Mouse (Mus musculus) ES-CJ7 (cell line): ENCODE results near the gene Fgf22.
"Not testable (repeated sequence)": the region's sequence is repeated elsewhere in the genome, so short reads cannot be mapped to it uniquely, and the experiment has no call there.

Source experiments
- DNase-seq: peaks from one replicate; pipeline ENCODE4 v3.0.0; 2011; ENCODE audit warnings: low read depth, low spot score

Gene Fgf22

DNA sequence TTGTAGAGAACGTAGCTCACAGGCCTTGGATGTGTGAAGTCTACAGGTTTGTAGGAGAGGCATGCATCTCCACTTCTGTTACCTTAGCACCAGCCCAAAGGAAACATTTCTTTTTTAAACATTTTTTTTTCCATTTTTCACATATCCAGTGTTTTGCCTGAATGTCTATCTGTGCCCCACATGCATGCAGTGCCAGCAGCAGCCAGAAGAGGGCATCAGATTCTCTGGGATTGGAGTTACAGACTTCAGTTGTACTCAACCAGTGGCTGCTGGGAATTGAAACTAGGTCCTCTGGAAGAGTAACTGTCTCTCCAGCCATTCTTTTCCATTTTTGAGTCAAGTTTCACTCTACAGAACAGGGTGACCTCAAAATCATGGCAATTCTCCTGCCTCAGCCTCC is 22.4 kb upstream of the Fgf22 start:
- DNase-seq, result peak; percentile 64

DNA sequence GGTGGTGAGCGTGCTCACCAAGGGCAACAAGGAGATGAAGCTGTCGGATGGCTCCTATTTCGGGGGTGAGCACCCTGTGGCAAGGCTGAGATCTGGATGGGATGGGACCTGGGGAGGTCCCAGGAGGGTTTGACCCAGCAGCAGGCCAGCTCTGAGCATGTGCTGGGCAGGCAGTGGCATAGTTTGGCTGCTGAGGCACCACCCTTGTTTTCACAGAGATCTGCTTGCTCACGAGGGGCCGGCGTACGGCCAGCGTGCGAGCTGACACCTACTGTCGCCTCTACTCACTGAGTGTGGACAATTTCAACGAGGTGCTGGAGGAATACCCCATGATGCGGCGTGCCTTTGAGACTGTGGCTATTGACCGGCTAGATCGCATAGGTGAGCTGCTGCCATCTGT is 21.0 kb upstream of the Fgf22 start:
- no peak for DNase-seq

DNA sequence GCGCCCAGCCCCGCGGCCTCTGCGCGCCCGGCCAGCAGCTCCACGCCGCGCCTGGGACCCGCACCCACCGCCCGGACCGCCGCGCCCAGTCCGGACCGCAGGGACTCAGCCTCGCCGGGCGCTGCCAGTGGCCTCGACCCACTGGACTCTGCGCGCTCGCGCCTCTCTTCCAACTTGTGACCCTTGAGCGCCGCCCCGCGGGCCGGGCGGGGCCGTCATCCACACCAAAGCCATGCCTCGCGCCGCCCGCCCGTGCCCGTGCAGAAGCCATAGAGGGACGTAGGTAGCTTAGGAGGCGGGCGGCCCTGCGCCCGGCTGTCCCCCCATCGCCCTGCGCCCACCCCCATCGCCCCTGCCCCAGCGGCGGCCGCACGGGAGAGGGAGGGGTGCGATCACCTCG is 19.5 kb upstream of the Fgf22 start:
- no peak for DNase-seq

DNA sequence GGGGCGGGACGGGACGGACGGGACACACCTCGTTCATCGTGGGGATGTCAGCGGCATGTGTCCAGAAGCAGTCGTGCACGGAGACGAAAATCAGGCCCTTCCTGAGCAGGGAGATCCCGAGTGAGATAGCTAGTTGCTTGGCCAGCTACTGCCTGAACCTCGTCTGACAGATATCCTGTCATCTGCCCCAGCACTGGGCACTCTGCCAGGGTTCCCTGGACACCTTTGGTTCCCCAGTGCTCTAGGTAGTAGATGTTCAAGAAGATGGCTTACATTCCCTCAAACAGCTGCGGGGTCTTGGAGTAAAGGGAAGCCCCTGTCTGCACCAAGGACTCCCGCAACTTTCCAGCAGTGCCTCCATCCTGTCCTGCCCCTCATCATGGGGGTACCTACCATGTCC is 18.2 kb upstream of the Fgf22 start:
- DNase-seq, result no peak

DNA sequence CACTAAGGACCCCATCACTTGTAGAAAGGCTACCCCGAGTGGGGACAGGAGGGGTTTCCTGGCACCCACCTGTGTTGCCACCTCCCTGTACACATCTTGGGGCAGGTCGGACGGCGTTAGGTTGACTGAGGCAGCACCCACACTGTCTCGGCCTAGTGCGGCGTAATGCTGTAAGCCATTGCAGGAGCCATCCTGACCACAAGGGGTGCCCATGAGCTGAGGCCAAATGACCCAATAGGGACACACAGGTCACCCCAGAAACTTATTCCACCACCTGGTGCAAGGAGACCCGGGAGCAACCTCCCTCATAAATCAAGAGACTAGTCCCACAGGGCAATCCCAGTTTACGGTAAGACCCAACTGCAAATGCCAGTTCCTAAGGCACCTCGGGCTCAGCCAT is 16.6 kb upstream of the Fgf22 start:
- DNase-seq, result no peak

DNA sequence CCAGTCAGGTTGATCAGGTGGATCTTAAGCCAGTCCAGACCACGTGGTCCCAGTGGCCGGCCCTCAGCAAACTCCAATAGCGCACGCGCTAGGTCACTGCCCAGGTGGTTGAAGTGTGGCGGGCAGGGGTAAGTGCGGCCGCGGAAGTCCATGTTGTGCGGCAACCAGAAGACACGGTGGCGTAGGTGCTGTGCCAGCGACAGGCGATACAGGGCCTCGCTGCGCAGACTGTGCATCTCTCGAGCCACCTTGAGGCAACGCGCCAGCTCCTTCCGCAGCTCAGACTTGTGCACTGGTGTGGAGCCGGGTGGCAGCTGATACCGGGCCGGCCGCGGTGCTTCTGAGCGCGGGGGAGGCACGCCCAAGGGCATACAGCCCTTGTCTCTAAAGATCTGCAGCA is 15.6 kb upstream of the Fgf22 start:
- DNase-seq, result peak; percentile 56

DNA sequence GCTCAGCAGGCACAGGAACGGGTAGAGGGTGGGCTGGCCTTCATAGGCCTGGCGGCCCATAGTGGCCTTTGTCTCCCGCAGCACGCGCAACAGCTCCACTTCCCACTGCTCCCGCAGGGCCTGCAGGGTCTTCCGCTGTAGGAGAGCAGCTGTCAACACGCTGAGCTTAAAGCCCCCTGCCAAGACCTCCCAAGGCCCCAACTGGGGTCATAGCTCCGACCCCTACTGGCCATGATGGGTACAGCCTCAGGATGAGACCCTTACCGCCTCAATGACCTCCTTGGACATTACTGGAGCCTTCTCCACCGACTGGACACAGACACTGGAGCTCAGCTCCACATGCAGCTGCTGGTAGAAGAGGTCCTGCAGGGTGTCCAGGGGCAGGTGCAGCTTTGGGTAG is 14.0 kb upstream of the Fgf22 start:
- DNase-seq, result no peak

DNA sequence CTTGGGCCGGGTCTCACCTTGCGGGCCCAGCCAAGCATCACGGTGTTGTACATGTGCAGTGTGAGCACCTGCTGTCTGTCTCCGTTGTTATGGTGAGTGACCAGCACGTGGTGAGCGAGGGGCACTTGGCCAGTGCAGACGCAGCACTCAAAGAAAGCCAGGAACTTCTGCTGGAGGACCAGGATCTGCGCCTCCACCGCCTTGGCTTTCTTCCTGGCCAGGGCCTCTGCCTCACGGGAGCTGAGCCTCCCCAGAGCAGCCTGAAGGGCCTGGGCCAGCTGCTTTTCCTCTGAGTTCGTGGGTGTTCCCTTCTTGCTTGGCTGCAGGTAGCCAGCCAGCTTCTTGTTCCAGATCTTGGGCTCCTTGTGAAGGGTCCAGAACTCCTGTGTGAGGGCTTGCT is 11.7 kb upstream of the Fgf22 start:
- DNase-seq, result no peak

DNA sequence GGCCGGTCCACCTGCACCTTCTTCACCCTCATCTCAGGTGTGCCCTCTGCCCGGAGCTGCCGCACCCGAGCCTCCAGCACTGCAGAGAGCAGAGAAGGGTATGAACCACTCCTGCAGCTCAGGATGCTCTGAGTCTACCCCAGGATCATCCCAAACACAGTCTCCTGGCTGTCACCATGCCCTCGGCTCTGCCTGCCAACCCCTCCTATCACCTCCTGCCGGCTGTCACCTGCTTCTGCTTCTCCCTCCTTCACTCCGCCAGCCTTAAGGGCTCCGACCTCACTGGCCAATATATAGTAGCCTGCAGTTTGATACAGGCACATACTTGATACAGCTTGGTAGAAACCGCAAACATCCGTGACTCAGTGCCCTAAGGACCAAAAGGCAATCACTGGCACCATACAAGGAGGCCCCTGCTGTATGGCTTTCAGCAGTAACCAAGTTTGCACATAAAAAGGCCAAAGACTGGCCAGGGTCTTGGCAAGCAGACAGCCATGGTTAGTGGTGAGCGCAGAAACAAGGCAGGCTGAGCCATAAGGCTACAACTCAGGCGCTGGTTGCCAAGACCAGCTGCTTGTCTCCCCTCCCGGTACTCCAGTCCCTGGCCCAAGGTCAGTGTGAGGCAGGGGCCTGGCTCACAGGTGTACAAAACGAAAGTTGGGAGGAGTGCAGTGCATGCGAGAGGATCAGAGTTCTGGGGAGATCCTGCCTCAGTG is 11.1 kb upstream of the Fgf22 start:
- no peak for DNase-seq

DNA sequence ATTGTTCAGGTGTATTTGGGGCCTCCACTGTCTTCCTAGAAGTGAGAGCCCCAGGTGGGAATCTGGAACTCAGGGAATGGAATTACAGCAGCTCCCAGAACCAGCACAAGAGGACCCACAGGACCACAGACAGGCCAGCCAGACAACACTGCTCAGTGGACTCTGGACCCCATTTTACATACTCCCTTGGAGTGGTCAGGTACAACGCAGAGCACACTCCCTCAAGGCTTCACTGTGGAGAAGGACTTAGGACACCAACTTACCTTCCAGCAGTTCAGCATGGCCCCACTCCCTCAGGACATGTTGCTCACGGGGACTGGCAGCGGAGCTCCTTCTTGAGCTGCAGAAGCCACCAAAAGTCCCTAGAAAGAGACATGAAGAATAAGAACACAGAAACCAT is 9.5 kb upstream of the Fgf22 start:
- no peak for DNase-seq

DNA sequence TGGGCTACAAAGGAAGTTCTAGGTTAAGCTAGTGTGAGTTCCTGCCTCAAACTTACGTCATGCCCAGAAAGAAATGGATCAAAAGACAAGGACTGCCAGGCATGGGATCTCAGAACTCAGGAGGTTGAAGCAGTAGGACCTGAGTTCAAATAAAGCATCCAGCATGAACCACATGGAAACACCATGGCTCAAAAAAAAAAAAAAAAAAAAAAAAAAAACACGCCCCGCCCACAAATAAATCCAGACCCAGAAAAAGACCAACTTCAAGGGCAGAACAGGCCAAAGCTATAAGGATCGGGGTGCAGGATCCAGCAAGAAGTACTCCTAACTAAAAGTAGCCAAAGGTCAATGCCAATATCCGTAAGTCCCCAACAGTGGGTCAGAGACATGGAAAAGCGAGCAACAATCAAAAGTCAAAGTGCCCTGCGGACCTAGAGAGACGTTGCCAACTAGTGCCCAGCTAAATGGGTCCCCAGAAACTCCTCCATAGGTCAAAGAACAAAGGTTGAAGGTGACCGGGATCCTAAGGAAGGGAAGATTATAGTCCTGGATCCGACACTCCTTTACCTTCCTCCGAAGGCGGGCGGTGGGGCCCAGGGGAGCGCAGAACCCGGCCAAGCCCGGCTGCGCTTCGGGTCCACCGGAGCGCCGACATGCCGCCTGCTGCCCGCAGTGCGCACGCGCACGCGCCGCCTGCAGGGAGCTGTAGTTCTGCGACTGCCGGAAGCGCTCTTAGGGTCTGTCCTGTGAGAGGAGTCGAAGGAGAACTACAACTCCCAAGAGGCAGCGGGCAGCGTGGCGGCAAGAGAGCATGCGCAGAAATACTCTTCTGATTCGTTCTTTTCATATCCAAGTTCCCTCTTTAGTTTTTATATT is 8.7 kb upstream of the Fgf22 start, which contains the start of gene Polrmt:
Polrmt (minus strand) TSS at position 684 of the 876 bp plus-strand sequence.
- DNase-seq, result peak; percentile 99

DNA sequence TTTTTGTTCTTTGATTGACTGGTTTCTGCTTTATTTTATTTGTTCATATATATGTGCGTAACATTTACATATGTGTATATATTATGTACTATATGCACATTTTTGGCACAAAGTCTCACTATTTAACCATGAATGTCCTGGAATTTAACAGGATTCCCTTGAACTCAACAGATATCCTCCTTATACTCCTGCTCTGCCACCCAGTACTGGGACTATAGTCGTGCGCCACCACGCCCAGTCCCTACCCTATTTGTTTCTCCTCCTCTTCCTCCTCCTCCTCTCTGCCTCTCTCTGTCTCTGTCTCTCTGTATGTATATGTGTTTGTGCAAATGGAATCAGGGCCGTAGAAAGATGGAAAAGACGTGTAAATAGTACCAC is 8.1 kb upstream of the Fgf22 start:
- DNase-seq, result no peak

DNA sequence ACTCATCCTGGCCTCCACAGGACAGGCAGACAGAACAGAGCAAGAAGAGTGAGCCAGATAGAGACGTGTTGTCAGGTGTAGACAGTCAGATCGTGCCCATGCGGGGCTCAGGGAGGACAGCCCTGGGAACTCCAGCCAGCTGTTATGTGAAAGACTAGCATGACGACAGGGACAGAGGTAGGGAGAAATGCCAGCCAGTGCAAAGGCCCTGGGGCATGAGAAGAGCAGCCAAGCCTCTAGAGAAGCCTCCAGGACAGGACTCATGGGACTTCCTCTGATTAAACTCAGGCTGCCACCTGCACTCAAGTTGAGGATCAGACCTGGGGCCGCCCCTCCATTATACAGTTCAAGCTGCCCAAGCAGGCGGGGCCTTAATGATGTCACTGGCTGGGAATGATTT is 6.4 kb upstream of the Fgf22 start:
- DNase-seq, result no peak

DNA sequence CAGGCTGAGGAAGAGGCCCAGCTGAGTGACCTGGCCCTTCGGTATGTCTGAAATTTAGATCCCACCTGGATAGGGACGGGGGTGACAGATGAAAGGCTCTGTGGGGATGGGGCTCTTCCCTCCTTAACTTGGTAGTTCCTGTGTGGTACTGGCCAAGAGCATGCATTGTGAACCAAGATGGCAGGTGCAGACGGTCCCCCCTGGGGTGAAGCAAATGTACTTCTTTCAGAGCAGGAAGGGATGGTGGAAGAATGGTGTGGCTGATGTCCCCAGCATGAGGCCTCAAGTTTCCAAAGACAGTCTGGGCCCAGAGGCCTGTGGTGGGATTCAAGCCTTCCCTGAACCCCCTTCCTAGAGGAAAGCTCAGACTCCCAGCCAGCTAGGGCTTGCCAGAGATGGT is 978 bp downstream of the Fgf22 start:
- DNase-seq, result no peak

DNA sequence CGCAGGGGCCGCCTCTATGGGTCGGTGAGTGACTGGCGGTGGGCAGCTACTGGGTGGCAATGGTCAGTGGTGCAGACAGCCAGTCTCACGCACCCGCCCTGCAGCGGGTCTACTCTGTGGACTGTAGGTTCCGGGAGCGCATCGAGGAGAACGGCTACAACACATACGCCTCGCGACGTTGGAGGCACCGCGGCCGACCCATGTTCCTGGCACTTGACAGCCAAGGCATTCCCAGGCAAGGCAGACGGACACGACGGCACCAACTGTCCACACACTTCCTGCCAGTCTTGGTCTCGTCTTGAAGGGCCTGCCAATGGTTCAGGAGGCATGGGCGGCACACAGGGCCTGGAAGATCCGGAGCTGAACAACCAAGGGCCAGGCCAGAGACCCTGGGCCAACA is 1.8 kb downstream of the Fgf22 start:
- DNase-seq, result no peak

DNA sequence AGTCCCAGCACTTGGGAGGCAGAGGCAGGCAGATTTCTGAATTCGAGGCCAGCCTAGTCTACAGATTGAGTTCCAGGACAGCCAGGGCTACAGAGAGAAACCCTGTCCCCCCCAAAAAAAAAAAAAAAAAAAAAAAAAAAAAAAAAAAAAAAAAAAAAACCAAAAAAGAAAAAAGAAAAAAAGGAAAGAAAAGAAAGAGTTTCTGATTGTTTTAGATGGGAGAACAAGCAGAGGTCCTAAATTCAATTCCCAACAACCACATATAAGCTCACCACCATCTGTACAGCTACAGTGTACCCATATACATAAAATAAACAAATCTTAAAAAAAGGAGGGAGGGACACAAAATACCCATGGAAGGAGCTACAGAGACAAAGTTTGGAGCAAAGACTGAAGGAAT is 4.8 kb downstream of the Fgf22 start:
- not testable (repeated sequence) for DNase-seq

DNA sequence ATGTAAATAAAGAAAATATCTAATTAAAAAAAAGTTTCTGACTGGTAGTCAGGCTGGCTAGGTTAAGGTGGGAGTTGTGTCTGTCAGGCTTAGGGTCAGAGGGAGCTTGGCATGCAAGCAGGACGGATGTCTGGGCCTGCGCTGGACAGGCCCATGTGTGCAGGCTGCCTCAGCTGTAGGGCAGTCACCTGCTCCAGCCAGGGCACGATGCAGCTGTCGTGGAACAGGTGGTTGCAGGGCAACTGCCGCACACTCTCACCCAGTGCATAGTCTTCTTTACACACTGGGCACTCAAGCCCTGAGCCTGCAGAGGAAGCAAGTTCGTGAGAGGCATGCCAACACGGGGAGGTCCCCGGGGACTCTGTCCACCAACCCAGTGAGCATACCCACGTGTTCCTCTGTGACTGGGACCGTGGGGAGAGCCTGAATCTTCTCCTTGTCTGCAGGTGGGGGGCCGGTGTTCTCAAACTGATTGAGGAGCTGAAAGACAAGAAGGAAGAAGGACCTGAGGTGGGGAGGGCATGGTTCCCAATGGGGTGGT is 5.8 kb downstream of the Fgf22 start:
- DNase-seq, result no peak

DNA sequence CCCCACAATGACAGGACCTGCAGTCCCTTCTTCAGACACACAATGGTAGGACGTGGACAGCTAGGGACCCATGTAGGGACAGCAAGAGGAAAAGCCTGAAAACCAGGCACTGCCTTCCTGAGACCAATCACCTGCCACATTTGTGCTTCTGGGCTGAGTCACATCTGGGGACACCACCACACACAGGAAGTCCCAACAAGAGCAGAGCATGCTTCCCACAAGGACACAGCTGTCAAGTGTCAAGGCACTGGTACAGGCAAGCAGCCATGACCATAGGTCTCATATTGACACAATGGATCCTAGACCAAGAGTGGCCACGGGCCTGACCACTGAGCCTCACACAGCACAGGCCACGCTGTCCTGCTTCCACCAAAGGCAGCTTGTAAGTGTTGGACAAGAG is 8.0 kb downstream of the Fgf22 start:
- no peak for DNase-seq

DNA sequence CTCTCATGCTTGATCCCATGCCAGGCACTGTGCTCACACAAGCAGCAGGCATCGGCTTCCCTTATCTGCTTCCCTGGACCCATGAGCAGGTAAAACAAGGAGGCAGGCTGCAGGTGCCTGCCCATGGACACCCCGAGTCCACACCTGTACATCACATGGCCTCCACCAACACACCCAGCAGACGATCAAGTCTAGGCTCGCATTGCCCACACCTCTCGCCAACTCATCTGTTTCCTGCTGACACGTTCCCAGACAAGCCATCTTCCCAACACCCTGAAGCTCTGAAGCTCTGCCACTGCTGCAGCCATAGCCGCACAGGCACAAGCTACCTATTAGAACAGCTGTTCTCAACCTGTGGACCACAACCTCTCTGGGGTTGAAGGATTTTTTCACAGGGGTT is 9.4 kb downstream of the Fgf22 start:
- no peak for DNase-seq

DNA sequence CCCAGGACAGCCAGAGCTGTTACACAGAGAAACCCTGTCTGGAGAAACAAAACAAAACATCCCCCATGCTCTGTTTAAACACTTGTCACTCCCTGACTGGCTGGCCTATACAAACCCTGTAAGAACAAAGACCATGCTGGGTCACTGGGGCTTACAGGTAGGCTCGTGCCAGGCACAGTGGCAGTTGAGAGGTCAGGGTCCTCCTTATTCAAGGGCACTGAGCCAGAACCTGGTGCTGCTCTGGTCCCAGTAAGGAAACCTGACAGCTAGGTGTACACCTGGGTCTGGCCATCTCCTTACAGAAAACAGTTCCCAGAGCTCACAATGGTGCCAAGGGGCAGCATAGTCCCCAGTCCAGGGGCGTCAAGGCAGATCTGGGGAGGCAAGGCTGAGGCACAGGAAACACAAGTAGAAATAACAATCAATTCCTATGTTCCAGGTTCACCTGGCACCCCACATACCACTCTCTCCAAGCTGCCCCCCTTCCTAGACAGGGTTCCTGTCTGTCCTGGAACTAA is 10.4 kb downstream of the Fgf22 start:
- DNase-seq, result no peak

DNA sequence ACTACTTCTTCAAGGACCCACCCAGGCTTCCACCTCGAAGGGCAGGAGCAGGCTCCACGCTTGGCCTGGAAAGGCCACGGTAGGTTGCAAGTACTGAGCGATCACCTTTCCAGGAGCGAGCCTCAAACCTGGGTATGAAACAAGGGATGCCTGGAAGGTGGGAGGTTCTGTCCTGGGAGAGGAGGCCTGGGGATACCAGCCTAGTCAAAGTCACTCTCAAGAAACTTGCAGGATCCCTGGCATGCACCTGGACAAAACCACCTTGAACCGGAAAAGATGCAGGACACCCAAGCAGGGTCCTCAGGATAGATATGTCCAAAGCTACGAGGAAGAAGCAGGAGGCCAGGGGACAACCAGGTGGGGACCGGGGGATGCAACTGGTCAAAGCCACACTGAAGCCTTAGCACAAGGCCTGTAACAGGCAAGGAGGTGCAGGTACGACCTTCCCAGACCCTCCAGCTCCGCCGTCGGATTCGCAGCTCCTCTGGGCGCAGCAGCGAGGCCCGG is 11.2 kb downstream of the Fgf22 start:
- DNase-seq, result no peak

DNA sequence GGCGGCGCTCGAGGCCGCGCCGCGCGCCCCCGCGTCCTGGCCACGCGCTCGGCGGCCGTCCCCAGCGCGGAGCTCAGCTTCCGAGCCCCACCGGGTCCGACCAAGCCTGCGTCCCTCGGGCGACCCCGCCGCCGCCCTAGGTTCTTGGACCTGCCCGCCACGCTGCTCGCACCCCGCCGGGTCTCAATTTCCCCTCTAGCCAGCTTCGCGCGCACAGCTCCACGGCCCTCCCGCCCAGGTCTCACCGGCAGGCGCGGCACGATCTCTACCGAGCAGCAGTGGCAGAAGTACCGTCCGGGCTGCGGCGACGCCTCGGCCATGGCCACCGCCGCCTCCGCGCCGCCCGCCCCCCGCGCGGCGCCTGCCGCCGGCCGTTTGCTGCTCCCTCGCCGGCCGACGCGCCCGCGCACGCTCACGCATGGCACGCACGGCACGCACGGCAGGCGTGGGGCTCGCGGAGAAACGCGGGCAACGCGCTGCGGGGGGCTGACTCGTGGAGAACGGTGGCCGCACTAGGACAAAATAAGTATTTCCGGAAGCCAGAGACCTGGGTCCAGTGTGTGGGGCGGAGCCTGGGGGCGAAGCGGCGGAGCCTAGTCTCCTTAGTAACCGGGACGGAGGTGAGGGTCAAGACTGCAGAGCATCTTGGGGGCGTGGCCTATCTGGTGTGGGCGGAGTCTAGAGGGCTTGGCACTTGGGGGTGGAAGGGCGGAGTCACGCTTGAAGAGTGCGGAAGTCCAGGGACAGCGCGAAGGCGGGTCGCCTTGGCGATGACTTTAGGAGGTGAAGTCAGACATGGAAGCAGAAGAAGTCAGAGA is 11.8 kb downstream of the Fgf22 start, which contains the start of gene Rnf126:
Rnf126 (minus strand) TSS at position 445 of the 818 bp plus-strand sequence.
- DNase-seq, result peak; percentile 100
